Mouse (Mus musculus): ENCODE data around the gene Larp4.

DNA sequence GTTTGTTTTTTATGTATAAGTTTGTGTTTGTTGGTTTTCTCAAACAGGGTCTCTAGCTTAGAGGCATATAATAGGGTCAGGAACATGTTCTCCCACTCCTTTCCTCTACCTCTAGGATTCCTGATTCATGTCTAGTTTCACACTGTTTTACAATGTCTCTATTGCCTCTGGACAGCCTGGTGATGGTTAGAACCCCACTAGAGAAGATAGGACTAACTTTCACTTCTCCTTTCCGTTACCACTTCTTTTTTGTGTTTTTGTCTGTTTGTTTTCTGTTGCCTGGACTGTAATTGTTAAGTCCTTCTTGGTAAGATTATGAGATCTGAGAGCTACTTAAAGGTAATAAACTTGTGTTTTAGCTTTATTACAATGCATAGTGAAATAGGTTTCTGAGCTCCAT is 29.5 kb downstream of the Larp4 start:
- TF ChIP-seq CTCF (IDR thresholded peaks at IDR 0.05; ENCODE audit: control insufficient read depth, insufficient read depth, insufficient read length) (no peak), FOSL1 (IDR thresholded peaks at IDR 0.05; ENCODE audit: insufficient read depth, low read length, poor library complexity, severe bottlenecking) (no peak)

Data from C2C12 (cell line).